Comparison of ENCODE assay signal across 9 mouse cellular contexts in the genomic region with DNA sequence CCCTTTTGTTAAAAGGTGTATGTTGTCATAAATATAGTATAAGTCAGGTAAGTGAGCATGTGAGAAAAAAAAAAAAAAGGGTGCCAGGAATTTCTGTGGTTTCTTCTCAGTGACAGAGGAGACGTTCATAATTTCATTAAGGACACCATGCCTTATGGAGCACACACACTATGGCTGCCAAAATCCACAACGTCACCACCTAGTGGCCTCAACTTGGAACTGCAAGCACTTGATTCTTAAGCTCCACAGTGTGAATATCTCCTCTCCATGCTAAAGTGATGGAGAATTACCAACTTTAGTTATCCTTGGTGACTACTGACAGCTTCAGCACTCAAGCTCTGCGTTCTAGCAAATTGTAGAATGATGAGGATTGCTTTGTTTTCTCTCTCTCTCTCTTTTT.
DNase-seq lines count a peak whose midpoint lies in the region; ATAC-seq and TF ChIP-seq lines count a peak whose summit lies in the region.
"Had no signal": no experiment of that assay in that cellular context is flagged by ENCODE, and none has a peak within 500 bp of the region (broad histone marks: within the 10 kb centered on the region; RNA-seq: fewer than 3 reads in every experiment).

No protein-coding gene starts in this region.

- no peak for DNase-seq in gastrocnemius, adult 2 months
- DNase-seq in gastrocnemius, adult 8-10 months (ENCODE audit: low spot score in 2 of 2): no peak
- DNase-seq in R1 (ENCODE audit: low read depth, low spot score): peak; percentile 66
- peak; percentile 36 to 57 for DNase-seq in cerebellum, postnatal 36 days
- DNase-seq in kidney, postnatal 4 days: peak; percentile 61 to 70
- peak; percentile 75 for DNase-seq in lung, postnatal 36 days

- H3K9me3 ChIP-seq in heart, embryonic 16.5 days (replicated peaks; ENCODE audit: control insufficient read depth, low read length): no peaks in the 10 kb centered on the region
- no peaks in the 10 kb centered on the region for H3K9me3 ChIP-seq in stomach, embryonic 15.5 days
- H3K9me3 ChIP-seq: liver, embryonic 15.5 days had no signal

- H3K27me3 ChIP-seq in heart, embryonic 16.5 days (ENCODE audit: control insufficient read depth, insufficient read depth, low read length): no peaks in the 10 kb centered on the region
- H3K27me3 ChIP-seq in stomach, embryonic 15.5 days (replicated peaks): no peaks in the 10 kb centered on the region
- H3K27me3 ChIP-seq: liver, embryonic 15.5 days had no signal

- H3K36me3 ChIP-seq in heart, embryonic 16.5 days (ENCODE audit: control insufficient read depth, insufficient read depth): no peaks in the 10 kb centered on the region
- no peaks in the 10 kb centered on the region for H3K36me3 ChIP-seq in stomach, embryonic 15.5 days
- H3K36me3 ChIP-seq: liver, embryonic 15.5 days had no signal

- peak; percentile 58; the same call in 1 of the 2 replicates for ATAC-seq in heart, embryonic 16.5 days (replicated peaks; ENCODE audit: extremely low read depth, insufficient read depth, low FRiP score)
- peak; percentile 63; the same call in 1 of the 2 replicates for ATAC-seq in stomach, embryonic 15.5 days (ENCODE audit: insufficient read depth, low FRiP score, low read depth)

- no peak overlapping the region for H3K27ac ChIP-seq in gastrocnemius, adult 2 months
- H3K27ac ChIP-seq in heart, embryonic 16.5 days (ENCODE audit: low read length): no peak overlapping the region
- H3K27ac ChIP-seq in stomach, embryonic 15.5 days: no peak overlapping the region
- H3K27ac ChIP-seq: liver, embryonic 15.5 days had no signal

- no peaks in the 10 kb centered on the region for H3K4me1 ChIP-seq in heart, embryonic 16.5 days (ENCODE audit: control insufficient read depth, insufficient read depth, low read length)
- no peaks in the 10 kb centered on the region for H3K4me1 ChIP-seq in stomach, embryonic 15.5 days
- H3K4me1 ChIP-seq: liver, embryonic 15.5 days had no signal

- intact Hi-C loops in gastrocnemius, adult 2 months (cut with DNase I): no loop called here

- no peak overlapping the region for H3K9ac ChIP-seq in heart, embryonic 16.5 days (ENCODE audit: low read length)
- H3K9ac ChIP-seq in stomach, embryonic 15.5 days: no peak overlapping the region
- H3K9ac ChIP-seq: liver, embryonic 15.5 days had no signal

- H3K4me2 ChIP-seq in heart, embryonic 16.5 days (ENCODE audit: low read depth, low read length): no peak overlapping the region
- no peak overlapping the region for H3K4me2 ChIP-seq in stomach, embryonic 15.5 days
- H3K4me2 ChIP-seq: liver, embryonic 15.5 days had no signal

- TF ChIP-seq CTCF in gastrocnemius, adult 2 months (IDR thresholded peaks at IDR 0.05): peak; percentile 74

- H3K4me3 ChIP-seq in gastrocnemius, adult 2 months: no peak overlapping the region
- no peak overlapping the region for H3K4me3 ChIP-seq in heart, embryonic 16.5 days (ENCODE audit: low read length)
- no peak overlapping the region for H3K4me3 ChIP-seq in stomach, embryonic 15.5 days (replicated peaks)
- H3K4me3 ChIP-seq: liver, embryonic 15.5 days had no signal

- 23% methylated on average over 3 of the region's 3 CpGs for WGBS in heart, embryonic 16.5 days
- WGBS in stomach, embryonic 15.5 days: 23% methylated on average over 3 of the region's 3 CpGs

Comparison
In these comparisons a context has a peak if more than half of its experiments do, and no peak if none do; other contexts are left out.
1. DNase-seq: peak in R1 (single experiment), cerebellum, postnatal 36 days (2 of 2), kidney, postnatal 4 days (2 of 2) and lung, postnatal 36 days (single experiment); none in gastrocnemius, adult 2 months (single experiment) and gastrocnemius, adult 8-10 months (0 of 2).